Mouse (Mus musculus): ENCODE results near the gene Spata46.

- TF ChIP-seq CHD1 (IDR thresholded peaks at IDR 0.05; ENCODE audit: low read depth, low read length) (no peak), CTCF (IDR thresholded peaks at IDR 0.05 in 2 of 3, conservative IDR thresholded peaks at IDR 0.05 in 1 of 3; ENCODE audit: control insufficient read depth in 1 of 3, insufficient read depth in 1 of 3, low read depth in 2 of 3, low read length in 3 of 3, poor library complexity in 1 of 3, severe bottlenecking in 1 of 3) (no peak)
These were observed 5.5 kb upstream of the Spata46 start for GRCm38 (mm10) chr1:170303103-170303502.

Data from MEL (cell line).